Mouse (Mus musculus) 416B (cell line): ENCODE results near the gene Spata45.

Experiments
- DNase-seq: peaks from one replicate; pipeline ENCODE4 v3.0.0; 2011; ENCODE audit warnings: low read depth

The Spata45 gene

DNA sequence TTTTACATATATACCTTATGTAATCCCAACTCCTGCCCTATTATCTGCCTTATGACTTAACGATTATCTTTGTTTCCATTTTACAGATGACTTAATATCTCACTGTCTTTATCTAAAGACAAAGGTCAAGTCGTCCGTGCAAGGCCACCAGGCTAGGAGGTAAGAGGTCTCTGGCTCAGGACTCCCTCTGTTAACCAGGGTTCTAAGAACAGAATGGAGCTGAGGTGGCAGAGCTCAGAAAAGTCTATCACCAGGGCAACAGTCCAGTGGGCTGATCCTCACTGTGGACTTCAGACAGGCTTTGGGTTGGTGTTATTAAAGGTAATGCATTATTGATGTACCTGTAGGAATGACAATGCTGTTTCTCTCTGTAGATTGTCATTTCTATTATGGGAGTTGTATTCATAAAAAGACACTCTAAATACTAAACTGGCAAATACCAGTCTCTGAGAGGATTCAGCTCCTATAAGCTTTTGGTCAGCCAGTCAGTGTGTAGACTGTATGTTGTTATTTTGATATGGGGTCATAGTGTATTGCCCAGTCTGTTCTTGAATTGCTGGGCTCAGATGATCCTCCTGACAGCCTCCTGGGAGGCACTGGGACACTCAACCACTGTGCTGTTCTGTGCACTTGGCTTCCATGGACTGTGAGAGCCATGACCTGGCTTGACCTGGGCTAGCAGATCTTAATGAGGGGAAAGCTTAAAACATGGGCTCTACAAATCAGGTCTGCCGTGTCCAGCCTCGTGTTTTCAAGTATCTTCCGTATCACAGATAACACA is at the start of gene Spata45:
Spata45 (plus strand) TSS at position 86 of the 781 bp plus-strand sequence.
- DNase-seq: no peak

- peak; percentile 14 for DNase-seq
Measured at GRCm38 (mm10) chr1:190989437-190990082, 46.9 kb upstream of the Spata45 start.

- DNase-seq: no peak
Measured at GRCm38 (mm10) chr1:190995548-190995947, 40.9 kb upstream of the Spata45 start.

DNA sequence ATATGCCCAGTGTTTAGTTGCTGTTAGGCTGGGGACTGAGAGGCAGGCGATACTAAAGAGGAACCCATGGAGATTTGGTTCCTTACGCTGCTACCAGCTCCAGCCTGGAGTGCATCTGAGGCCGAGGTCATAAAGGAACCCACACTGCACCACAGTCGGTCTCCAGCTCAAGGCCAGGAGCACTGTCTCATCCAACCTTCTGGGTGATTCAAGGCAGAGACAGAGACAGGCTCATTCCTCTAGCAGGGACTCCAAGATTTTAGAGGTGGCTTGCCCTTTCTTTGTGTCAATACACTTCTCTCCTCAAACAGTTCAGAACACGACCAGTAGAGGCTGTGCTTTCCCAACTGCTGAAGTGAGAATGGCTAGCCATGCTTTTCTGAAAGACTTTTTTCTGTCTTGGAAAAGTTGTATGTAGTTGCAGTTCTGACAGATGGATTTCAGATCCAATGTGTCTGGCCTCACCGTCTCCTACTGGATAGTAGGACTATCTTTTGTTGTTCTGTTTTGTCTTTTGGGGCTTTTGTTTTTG is 40.0 kb upstream of the Spata45 start:
- peak; percentile 40 for DNase-seq

GRCm38 (mm10) chr1:190998027-190998426 is 38.4 kb upstream of the Spata45 start:
- peak; percentile 86 for DNase-seq

DNA sequence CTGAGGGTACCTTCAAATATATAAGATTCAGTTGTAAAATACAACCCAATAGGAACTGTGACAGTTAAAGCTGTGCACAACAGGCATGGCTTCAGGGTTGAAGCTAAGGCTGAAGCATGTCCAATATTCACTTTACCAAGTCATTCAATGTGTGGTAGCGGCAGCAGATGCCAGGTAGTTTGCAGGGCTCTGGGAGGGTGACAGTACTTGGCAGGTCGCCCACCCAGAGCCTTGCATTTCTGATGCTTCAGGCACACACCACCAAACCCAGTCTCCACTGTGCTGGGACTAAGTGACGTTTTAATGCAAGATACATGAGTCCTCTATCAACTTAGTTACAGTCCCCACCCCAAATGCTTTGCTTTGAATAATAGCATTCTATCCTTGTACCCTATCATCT is 35.8 kb upstream of the Spata45 start:
- no peak for DNase-seq

DNA sequence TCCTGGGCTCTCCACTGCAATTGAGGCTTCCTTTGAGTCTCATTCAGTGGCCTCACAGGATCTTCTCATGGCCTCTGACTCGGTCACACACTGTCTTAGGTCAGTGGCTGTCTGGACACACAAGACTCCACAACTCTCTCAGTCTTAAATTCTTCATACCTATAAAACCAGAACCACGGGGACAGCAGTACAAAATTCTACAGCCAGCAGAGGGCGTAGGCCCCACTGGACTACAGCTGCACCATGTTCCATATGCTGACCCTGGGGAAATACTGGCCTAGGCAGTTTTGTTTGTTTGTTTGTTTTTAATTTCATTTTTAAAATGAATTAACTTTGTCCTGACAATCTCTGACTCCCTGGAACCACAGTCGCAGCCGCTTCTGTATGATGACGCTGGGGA is 34.2 kb upstream of the Spata45 start:
- peak; percentile 44 for DNase-seq

DNA sequence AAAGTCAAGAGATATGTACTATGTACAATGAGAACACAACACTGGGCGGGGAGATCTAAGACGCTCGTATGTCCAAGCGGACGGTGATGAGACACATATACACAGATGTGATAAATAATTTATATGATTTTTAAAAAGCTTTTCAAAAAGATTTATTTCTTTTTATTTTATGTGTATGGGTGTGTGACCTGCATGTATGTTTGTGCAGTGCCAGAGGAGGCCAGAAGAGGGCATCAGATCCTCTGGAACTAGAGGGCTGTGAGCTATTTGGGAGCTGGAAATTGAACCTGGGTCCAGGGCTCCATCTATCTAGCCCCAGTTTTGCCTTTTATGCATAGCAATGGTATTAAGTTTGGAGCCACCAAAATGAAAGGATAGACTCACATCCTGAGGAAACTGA is 27.7 kb upstream of the Spata45 start:
- peak; percentile 21 for DNase-seq

GRCm38 (mm10) chr1:191014271-191014670 is 22.2 kb upstream of the Spata45 start:
- no peak for DNase-seq

DNA sequence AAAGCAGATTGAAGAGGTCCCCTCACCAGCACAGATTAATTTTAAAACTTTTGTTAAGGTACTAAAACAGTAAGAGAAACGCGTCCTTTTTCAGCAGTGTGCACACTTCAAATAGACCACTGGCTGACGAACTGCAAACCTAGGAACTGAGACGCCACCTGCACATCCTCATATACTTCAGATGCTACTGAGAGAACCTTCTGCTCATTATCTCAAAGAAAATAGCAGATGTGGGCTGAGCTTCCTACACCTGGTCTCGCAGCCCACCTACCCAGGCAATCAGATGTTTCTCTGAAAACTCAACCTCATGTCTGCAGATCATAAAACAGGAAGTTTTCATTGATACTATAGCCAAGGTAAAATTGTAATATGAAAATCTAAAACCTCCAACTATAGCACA is 16.6 kb upstream of the Spata45 start:
- DNase-seq: no peak

GRCm38 (mm10) chr1:191020217-191020924 is 16.1 kb upstream of the Spata45 start:
- DNase-seq: no peak

GRCm38 (mm10) chr1:191021016-191021415 is 15.4 kb upstream of the Spata45 start:
- DNase-seq: peak; percentile 23

DNA sequence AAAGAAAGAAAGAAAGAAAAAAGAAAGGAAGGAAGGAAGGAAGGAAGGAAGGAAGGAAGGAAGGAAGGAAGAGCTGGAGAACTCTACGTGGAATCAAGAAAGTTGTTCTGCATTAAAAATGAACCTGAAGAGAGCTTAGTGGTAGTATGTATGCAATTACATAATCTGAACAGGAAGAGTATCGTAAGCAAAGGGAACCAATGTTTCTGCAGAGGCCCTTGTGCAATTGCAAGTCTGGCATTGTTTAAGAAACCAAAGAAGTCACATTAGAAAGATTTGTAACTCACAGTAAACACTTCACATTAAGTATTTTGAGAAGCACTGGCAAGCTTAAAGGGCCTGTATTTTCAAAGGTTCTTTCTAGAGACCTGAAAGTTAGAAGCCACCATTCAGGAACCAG is 13.3 kb upstream of the Spata45 start:
- peak; percentile 85 for DNase-seq

DNA sequence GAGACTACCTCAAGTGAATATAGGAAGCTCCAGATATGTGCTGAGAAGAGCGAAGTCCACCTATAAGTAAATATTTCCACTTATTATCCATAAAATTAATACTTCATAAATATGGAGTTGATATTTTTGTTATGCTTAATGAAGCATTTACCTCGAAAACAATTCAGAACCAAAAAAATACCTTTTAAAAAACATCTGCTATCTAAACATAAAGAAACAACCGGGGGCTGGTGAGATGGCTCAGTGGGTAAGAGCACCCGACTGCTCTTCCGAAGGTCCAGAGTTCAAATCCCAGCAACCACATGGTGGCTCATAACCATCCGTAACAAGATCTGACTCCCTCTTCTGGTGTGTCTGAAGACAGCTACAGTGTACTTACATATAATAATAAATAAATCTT is 12.6 kb upstream of the Spata45 start:
- DNase-seq: peak; percentile 58

DNA sequence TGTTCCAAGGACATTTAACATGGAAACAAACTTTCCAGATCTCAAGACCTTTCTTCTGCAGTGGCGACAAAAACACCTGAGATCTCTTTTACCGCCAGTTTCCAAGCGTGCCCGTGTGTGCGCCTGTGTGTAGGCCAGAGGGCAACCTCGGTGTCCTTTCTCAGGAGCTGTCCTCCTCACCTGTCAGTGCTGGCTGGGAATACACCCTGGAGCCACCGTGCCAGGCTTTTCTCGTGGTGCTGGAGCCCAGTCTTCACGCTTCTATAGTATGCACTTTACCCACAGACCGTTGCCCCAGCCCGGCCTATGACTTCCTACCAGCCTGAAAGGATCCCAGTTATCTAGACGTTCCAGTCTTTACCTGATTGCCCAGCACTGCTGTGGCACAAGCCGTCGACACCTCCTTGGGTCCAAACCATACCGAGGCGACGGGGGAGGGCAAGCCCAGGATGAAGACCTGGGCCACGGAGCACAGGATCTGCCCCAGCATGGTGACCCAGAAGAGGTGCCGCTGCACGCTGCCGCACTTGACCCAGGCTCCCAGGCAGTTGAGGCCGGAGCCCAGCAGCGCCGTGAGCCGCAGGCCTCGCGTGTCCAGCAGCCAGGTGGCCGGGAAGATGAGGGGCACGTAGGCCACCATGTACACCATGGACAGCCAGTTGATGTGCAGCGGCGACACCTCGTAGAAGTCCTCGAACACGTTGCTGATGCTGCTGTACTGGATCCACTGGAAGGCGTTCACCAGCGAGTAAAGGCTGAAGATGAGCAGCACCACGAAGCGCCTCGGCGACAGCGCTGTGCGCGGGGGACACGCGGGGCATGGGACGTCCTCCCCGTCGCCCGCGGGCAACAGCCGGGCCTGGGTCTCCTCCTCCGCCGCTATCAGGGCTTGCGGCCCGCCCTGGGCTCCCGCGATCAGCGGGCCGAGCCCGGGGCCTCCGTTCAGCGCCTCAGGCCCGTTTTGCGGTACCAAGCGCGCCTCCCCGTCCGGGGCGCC is 11.1 kb upstream of the Spata45 start:
- peak; percentile 42 for DNase-seq

GRCm38 (mm10) chr1:191026021-191026713 is 10.3 kb upstream of the Spata45 start, which contains the start of gene Flvcr1:
Gene Flvcr1, minus strand, starts transcription at chr1:191026158.
- DNase-seq: peak; percentile 100

- peak; percentile 35 for DNase-seq
Measured at GRCm38 (mm10) chr1:191030182-191030581, 6.3 kb upstream of the Spata45 start.

DNA sequence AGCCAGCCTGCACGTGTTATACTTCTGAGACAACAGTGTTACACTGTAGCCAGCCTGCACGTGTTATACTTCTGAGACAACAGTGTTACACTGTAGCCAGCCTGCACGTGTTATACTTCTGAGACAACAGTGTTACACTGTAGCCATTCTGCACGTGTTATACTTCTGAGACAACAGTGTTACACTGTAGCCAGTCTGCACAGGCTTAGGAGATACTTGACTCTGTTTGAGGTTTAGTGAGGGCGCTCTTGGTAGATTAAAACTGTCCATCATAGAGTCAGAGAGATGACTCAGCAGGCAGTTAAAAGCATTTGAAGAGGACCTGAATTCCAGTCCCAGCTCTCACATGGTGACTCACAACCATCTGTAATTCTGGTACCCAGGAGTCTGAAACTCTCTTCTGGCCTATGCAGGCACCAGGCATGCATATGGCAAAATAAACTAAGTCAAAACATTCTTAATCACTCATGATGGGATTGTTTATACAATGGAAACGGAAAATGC is 5.5 kb upstream of the Spata45 start:
- peak; percentile 78 for DNase-seq

DNA sequence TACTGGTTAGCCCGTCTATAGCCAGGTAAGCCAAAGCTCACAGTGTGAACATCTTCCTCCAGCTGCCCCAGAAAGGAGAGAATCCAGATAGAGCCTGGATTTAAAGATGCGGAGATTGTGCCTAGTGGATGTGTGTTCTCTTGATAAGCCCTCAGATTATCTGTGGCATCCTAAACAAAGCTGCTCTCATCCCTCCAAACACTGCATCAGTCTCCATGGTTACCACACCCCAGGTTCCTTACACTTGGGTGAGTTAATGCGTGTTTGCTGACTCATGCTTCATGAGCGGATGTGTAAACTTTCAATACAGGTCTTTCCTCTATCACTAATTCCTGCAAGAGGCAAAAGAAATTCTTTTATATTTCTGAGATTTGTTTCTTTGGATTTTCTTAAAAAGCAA is 790 bp upstream of the Spata45 start:
- DNase-seq: no peak

DNA sequence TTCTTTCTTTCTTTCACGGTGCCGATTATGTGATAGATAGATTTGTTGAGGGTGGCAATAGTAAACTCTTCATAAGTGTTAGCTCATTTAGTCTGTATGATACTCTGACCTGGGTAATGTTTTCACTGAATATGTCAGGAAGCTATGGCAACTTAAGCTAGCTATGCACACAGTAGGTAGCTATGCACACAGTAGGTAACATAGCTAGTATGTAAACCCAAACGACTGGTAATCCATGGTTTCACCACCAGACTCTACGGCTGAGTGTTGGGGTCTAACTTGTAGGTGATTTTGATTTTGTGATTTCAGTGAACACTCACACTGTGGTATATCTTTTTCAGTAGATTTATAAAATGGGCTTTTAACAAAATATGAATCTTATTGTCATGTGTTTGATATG is 1.6 kb downstream of the Spata45 start:
- DNase-seq: no peak

- DNase-seq: peak; percentile 20
Measured at GRCm38 (mm10) chr1:191041352-191041751, 4.9 kb downstream of the Spata45 start.
